Mouse (Mus musculus): Measurements from ENCODE around the gene Zfp560. TPM values are rescaled to one million over a fixed set of nuclear protein-coding genes. Genes with fewer than 3 reads are reported as not detected.
"Not testable (repeated sequence)": the region's sequence is repeated elsewhere in the genome, so short reads cannot be mapped to it uniquely, and the experiment has no call there.

The Zfp560 gene
- 10 to 100 TPM; 13.5 to 15.5 TPM for total RNA-seq (2021)

DNA sequence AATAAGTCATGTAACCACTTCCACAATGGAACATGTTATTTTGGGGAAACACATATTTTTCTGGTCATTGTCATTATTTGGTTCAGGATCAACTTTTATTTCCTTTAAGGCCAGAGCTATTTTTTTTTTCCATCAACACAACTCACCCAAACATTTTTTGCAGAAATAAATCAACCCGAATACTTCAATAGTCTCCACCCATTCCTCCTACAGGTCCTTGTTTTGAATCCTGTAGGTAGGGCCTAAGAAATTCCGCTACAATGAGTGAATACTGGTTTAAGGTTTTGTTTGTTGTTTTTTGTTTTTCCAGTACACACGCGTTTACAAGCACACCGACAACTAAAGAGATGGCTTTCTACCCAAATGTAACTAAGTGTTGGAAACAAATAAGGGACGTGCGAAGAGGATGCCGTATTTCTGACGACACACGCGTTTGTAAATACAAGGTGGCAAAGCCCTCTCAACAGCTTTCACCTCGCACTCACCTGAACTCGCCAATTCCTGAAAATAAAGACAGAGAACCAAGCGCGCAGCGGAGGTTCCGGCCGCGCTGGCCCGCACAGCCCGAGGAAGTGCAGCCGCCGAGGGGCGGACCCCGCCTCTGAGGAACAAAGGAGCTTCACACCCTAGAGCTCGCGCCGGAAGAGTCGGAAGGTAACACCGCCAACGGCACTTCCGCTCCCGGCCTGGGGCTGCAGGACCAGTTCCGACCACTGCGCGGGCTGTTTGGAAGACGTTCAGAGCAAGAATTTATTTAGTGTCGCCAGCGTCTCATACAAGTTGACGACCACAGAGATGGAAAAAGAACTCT, at the start of gene Zfp560:
TSS of gene Zfp560 (minus strand) at position 646 of the 811 bp plus-strand sequence.
- intact Hi-C loops (cut with DNase I): no loop called here

DNA sequence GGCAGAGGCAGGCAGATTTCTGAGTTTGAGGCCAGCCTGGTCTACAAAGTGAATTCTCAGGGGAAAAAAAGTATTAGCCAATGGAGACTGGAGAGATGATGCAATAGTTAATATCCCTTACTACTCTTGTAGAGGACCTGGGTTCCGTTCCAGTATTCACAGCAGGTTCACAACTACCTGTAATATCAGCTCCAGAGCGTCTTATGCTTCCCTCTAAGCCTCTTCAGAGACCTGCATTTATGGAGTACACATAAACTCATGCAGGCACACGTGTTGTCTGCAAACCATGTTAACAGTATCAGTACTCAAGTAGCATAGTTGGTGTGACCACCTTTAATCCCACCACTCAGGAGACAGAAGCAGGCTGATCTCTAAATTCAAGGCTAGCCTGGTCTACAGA, 45.0 kb upstream of the Zfp560 start:
- intact Hi-C loops (cut with DNase I): no loop called here
- DNase-seq (ENCODE audit: extremely low spot score in 1 of 2, low spot score in 2 of 2): no peak

More for the DNA sequence above, at the start of gene Zfp560:
- DNase-seq (ENCODE audit: extremely low spot score in 1 of 2, low spot score in 2 of 2): peak; percentile 86 to 94

- no peak for DNase-seq (ENCODE audit: extremely low spot score in 1 of 2, low spot score in 2 of 2)
- intact Hi-C loops (cut with DNase I): no loop called here
Observed at GRCm38 (mm10) chr9:20411460-20411859, 26.5 kb upstream of the Zfp560 start.

DNA sequence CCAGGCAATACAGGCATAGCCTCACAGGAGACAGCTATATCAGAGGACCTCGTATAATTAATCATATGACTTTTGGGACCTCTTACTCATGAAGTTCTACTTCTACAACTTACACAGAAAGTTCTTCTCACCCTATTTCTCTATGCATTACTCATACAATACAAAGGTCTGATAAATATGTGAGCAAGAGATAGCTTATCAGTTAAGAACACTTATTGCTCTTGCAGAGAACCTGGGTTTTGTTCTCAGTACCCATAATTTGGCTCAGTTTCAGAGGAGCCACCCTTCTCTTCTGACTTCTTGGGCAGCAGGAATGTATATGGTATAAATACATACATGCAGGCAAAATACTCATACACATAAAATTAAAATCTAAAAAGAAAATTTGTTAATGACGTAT, 24.3 kb upstream of the Zfp560 start:
- intact Hi-C loops (cut with DNase I): no loop called here
- DNase-seq (ENCODE audit: extremely low spot score in 1 of 2, low spot score in 2 of 2): no peak

GRCm38 (mm10) chr9:20385343-20385703, 346 bp upstream of the Zfp560 start:
- intact Hi-C loops (cut with DNase I): no loop called here
- no peak for DNase-seq (ENCODE audit: extremely low spot score in 1 of 2, low spot score in 2 of 2)

DNA sequence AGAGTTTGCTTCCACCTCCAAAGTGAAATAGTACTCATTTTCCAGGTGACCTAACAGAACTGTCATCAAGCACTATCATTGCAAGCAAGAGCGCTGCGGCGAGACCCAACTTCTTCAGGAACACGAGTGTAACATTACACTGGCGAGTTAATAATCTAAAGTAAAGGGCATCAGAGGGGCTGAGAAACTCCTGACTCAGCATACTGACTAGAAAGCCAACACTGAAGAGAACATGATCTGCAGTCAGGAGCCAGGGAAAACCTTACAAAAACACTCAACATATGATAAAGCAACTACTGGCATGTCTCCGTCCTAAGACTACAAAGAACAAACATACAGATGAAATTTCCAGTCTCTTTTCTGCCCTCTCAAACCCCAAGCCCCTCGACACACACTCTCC, 1.3 kb downstream of the Zfp560 start:
- intact Hi-C loops (cut with DNase I): no loop called here
- DNase-seq (ENCODE audit: extremely low spot score in 1 of 2, low spot score in 2 of 2): no peak

- no peak for DNase-seq (ENCODE audit: extremely low spot score in 1 of 2, low spot score in 2 of 2)
- intact Hi-C loops (cut with DNase I): no loop called here
Observed at GRCm38 (mm10) chr9:20374712-20375111, 10.3 kb downstream of the Zfp560 start.

GRCm38 (mm10) chr9:20367311-20367710, 17.7 kb downstream of the Zfp560 start:
- intact Hi-C loops (cut with DNase I): no loop called here
- DNase-seq (ENCODE audit: extremely low spot score in 1 of 2, low spot score in 2 of 2): no peak

DNA sequence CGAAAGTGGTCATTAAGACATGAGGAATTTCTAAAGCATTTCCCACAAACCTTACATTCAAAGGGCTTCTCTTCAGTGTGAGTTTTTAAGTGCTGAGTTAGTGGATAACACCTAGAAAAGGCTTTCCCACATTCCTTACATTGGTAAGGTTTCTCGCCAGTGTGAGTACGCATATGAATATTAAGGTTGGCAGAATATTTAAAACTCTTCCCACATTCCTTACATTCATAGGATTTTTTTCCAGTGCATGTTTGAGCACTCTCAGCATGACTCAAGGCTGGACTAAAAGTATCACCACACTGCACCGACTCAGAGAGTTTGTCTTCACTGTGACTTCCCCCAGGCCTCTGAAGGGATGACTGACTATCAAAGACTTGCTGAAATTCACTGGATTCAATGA, 36.5 kb downstream of the Zfp560 start:
- intact Hi-C loops (cut with DNase I): no loop called here
- DNase-seq (ENCODE audit: extremely low spot score in 1 of 2, low spot score in 2 of 2): no peak

DNA sequence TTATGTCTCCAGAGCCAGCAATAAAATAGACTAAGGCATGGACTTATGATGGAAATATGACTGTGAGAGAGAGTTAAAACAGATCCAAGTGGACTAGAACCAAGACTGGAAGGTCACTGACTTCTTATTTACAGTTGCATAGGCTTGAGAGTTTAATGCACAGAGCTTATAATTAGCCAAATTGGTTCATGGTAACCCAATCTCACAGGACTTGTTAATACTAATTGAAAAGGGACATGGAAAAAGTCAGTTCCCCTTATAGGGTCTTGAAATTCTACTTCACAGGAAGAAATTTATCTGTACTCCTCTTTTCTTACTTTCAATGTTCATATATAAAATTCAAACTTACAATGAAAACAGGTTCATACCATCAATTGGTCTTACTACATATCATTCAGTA, 49.0 kb downstream of the Zfp560 start, which contains the start of gene Olfr18:
TSS of gene Olfr18 (minus strand) at position 101 of the 400 bp plus-strand sequence.
- intact Hi-C loops (cut with DNase I): no loop called here
- DNase-seq (ENCODE audit: extremely low spot score in 1 of 2, low spot score in 2 of 2): no peak

GRCm38 (mm10) chr9:20298232-20298631, 86.7 kb downstream of the Zfp560 start, which contains the start of gene Olfr873:
Gene Olfr873, plus strand, starts transcription at chr9:20298532.
- no peak for DNase-seq (ENCODE audit: extremely low spot score in 1 of 2, low spot score in 2 of 2)
- intact Hi-C loops (cut with DNase I): no loop called here

DNA sequence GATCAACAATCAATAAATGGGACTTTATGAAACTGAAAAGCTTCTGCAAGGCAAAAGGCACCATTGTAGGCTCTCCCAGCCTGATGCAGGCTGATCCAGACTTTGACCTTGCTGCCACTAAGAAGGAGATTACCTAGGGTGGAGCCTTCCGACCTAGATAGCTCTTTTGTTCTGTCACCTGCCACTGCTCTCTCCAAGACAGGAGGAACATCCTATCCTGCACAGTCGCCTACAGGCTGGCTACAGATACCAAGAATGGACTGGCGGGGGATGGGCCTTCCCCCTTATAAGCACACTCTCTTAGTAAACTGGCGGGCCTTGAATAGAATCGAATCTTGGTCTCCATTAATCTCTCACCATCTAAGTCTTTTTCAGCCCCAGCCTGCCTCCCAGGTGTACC, 89.4 kb downstream of the Zfp560 start:
- DNase-seq (ENCODE audit: extremely low spot score in 1 of 2, low spot score in 2 of 2); intact Hi-C loops (cut with DNase I): not testable (repeated sequence)

Other genes with a start within 250 kb of the Zfp560 start
- gene Olfr870, start 211.1 kb downstream of the Zfp560 start, total RNA-seq (2021): not detected
- gene Olfr871, start 173.0 kb downstream of the Zfp560 start, total RNA-seq (2021): not detected
- gene Olfr872, start 148.1 kb downstream of the Zfp560 start, total RNA-seq (2021): not detected
- not detected for gene Olfr39, start 102.8 kb downstream of the Zfp560 start, total RNA-seq (2021)
- not detected for gene Olfr873, start 86.6 kb downstream of the Zfp560 start, total RNA-seq (2021)
- gene Olfr18, start 49.1 kb downstream of the Zfp560 start, total RNA-seq (2021): not detected
- 10 to 100 TPM; 30.9 to 31.5 TPM for gene Zfp26, start 75.0 kb upstream of the Zfp560 start, total RNA-seq (2021)
- 10 to 100 TPM; 30.0 to 33.5 TPM for gene Zfp426, start 107.6 kb upstream of the Zfp560 start, total RNA-seq (2021)
- gene Zfp266, start 136.2 kb upstream of the Zfp560 start, total RNA-seq (2021): 10 to 100 TPM; 54.4 to 56.7 TPM
- gene Zfp846, start 196.1 kb upstream of the Zfp560 start, total RNA-seq (2021): 10 to 100 TPM; 33.9 to 35.9 TPM